Mouse (Mus musculus) MEL (cell line): ENCODE data around the gene Atp5h. TPM values are rescaled to one million over a fixed set of nuclear protein-coding genes. Genes with fewer than 3 reads are reported as not detected.

Source experiments
- DNase-seq: peaks from one replicate; pipeline ENCODE4 v3.0.0; 2011; ENCODE audit warnings: low read depth, low spot score
- H3K27ac ChIP-seq: 2 replicates; pipeline ENCODE4 v1.5.1; 2012; ENCODE audit warnings: low read depth, mild to moderate bottlenecking, control low read depth, low read length, moderate library complexity; ENCODE audit not compliant: control insufficient read depth
- H3K27me3 ChIP-seq, 2 experiments: fragments of 150-350 bp in 1 of 2; sonication (generic) in 1 of 2; 2 replicates each; pipeline ENCODE4 v1.6.1; 2012; ENCODE audit warnings: low read length in 2 of 2, mild to moderate bottlenecking in 2 of 2, improper control_type of control experiment in 1 of 2, moderate library complexity in 1 of 2; ENCODE audit not compliant: insufficient read depth in 2 of 2, control insufficient read depth in 1 of 2
- H3K36me3 ChIP-seq, 2 experiments: 2 replicates each; pipeline ENCODE4 v1.6.1; 2012 to 2014; ENCODE audit warnings: low read length in 2 of 2, improper control_type of control experiment in 1 of 2, inconsistent platforms in 1 of 2, mild to moderate bottlenecking in 1 of 2; ENCODE audit not compliant: insufficient read depth in 2 of 2, control insufficient read depth in 1 of 2
- H3K4me1 ChIP-seq, 2 experiments: fragments of 150-350 bp in 1 of 2; sonication (generic) in 1 of 2; 2 replicates each; pipeline ENCODE4 v1.6.1; 2012; ENCODE audit warnings: low read length in 2 of 2, improper control_type of control experiment in 1 of 2, mild to moderate bottlenecking in 1 of 2; ENCODE audit not compliant: insufficient read depth in 2 of 2, control insufficient read depth in 1 of 2
- H3K4me3 ChIP-seq, 2 experiments: fragments of 150-350 bp in 1 of 2; sonication (generic) in 1 of 2; 2 replicates each; pipeline ENCODE4 v1.5.1; 2012; ENCODE audit warnings: low read depth in 2 of 2, low read length in 2 of 2, mild to moderate bottlenecking in 2 of 2, moderate library complexity in 2 of 2, control low read depth in 1 of 2, improper control_type of control experiment in 1 of 2; ENCODE audit not compliant: control insufficient read depth in 1 of 2, insufficient read depth in 1 of 2
- H3K79me2 ChIP-seq: 2 replicates; pipeline ENCODE4 v1.6.1; 2012; ENCODE audit warnings: mild to moderate bottlenecking, low read length, moderate library complexity; ENCODE audit not compliant: control insufficient read depth, poor library complexity, insufficient read depth
- H3K9ac ChIP-seq: 2 replicates; pipeline ENCODE4 v1.6.1; 2012; ENCODE audit warnings: low read depth, mild to moderate bottlenecking, control low read depth, low read length, moderate library complexity; ENCODE audit not compliant: control insufficient read depth, poor library complexity, severe bottlenecking
- H3K9me3 ChIP-seq: fragments of 150-350 bp; sonication (generic); replicated peaks from 2 replicates; pipeline ENCODE4 v1.6.1; 2012; ENCODE audit warnings: mild to moderate bottlenecking, low read length, improper control_type of control experiment, moderate library complexity; ENCODE audit not compliant: insufficient read depth
- CHD2 ChIP-seq: IDR thresholded peaks from 2 replicates; pipeline ENCODE4 v1.6.1; 2011; ENCODE audit warnings: low read length, improper control_type of control experiment
- CTCF ChIP-seq, 3 experiments: IDR thresholded peaks in 2 of 3; conservative IDR thresholded peaks in 1 of 3; 2 replicates each; pipeline ENCODE4 v1.5.1; 2011 to 2012; ENCODE audit warnings: low read length in 3 of 3, low read depth in 2 of 3, mild to moderate bottlenecking in 2 of 3, improper control_type of control experiment in 1 of 3, inconsistent platforms in 1 of 3, mixed read lengths in 1 of 3, moderate library complexity in 1 of 3; ENCODE audit not compliant: control insufficient read depth in 1 of 3, insufficient read depth in 1 of 3, poor library complexity in 1 of 3, severe bottlenecking in 1 of 3
- EP300 ChIP-seq, 2 experiments: IDR thresholded peaks; 2 replicates each; pipeline ENCODE4 v1.6.1; 2011; ENCODE audit warnings: improper control_type of control experiment in 2 of 2, low read length in 2 of 2, low read depth in 1 of 2, mild to moderate bottlenecking in 1 of 2
- GABPA ChIP-seq: IDR thresholded peaks from 2 replicates; pipeline ENCODE4 v1.6.1; 2012; ENCODE audit warnings: low read depth, mild to moderate bottlenecking, inconsistent platforms, low read length, improper control_type of control experiment, moderate library complexity
- GATA1 ChIP-seq: IDR thresholded peaks from 2 replicates; pipeline ENCODE4 v1.6.1; 2011; ENCODE audit warnings: low read depth, low read length, improper control_type of control experiment
- KAT2A ChIP-seq: conservative IDR thresholded peaks from 2 replicates; pipeline ENCODE4 v1.6.1; 2012; ENCODE audit warnings: low read depth, low read length, improper control_type of control experiment, inconsistent platforms
- MXI1 ChIP-seq: IDR thresholded peaks from 2 replicates; pipeline ENCODE4 v1.6.1; 2011; ENCODE audit warnings: mild to moderate bottlenecking, low read depth, low read length, improper control_type of control experiment
- NRF1 ChIP-seq: IDR thresholded peaks from 2 replicates; pipeline ENCODE4 v1.6.1; 2014; ENCODE audit warnings: low read depth, mild to moderate bottlenecking, inconsistent platforms, low read length, improper control_type of control experiment, moderate library complexity; ENCODE audit not compliant: poor library complexity, insufficient read depth, severe bottlenecking
- POLR2A ChIP-seq, 2 experiments: IDR thresholded peaks; 2 replicates each; pipeline ENCODE4 v1.6.1; 2011 to 2012; ENCODE audit warnings: low read length in 2 of 2, mild to moderate bottlenecking in 2 of 2, control low read depth in 1 of 2, improper control_type of control experiment in 1 of 2, low read depth in 1 of 2, moderate library complexity in 1 of 2; ENCODE audit not compliant: control insufficient read depth in 1 of 2, insufficient read depth in 1 of 2, poor library complexity in 1 of 2
- POLR2AphosphoS5 ChIP-seq: IDR thresholded peaks from 2 replicates; pipeline ENCODE4 v1.6.1; 2012; ENCODE audit warnings: low read depth, borderline replicate concordance, mild to moderate bottlenecking, inconsistent platforms, low read length, moderate library complexity, mixed read lengths
- SMC3 ChIP-seq: IDR thresholded peaks from 2 replicates; pipeline ENCODE4 v1.6.1; 2011; ENCODE audit warnings: low read depth, low read length, improper control_type of control experiment
- TBP ChIP-seq: IDR thresholded peaks from 2 replicates; pipeline ENCODE4 v1.8.0; 2011; ENCODE audit warnings: low read depth, low read length, improper control_type of control experiment
- ZMIZ1 ChIP-seq: IDR thresholded peaks from 2 replicates; pipeline ENCODE4 v1.6.1; 2012; ENCODE audit warnings: low read depth, mild to moderate bottlenecking, inconsistent platforms, low read length, improper control_type of control experiment, moderate library complexity
- polyA plus RNA-seq, 2 experiments: library from polyadenylated mRNA; stranded (reverse) in 1 of 2; unstranded in 1 of 2; fragments of >175 nt in 1 of 2; fragments of >200 nt in 1 of 2; gene quantifications; 2 replicates each; pipeline versions ENCODE4 v1.2.1 to v1.2.4; 2012; ENCODE audit warnings: low replicate concordance in 2 of 2, low read depth in 1 of 2; ENCODE audit not compliant: insufficient read length in 2 of 2, insufficient read depth in 1 of 2, missing spikeins in 1 of 2
- total RNA-seq: library from RNA; depleted of rRNA; stranded (reverse); fragments of 300-350 nt; gene quantifications from 2 replicates; pipeline ENCODE4 v1.2.3, GENCODE M21; 2012

Atp5h gene
- total and polyA plus RNA-seq, 3 experiments, result 525 to 1,715 (median 706) TPM

DNA sequence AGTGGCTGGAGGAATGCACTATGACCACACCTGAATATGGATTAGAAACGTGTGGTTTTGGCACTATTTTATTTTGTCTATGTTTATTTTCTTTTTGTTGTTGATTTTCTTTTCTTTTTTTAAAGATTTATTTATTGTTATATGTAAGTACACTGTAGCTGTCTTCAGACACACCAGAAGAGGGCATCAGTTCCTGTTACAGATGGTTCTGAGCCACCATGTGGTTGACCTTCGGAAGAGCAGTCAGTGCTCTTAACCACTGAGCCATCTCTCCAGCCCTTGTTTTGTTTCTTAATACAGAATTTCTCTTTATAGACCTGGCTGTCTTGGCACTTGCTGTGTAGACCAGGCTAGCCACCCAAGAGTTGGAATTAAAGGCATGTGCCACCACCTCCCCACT, 47.0 kb downstream of the Atp5h start:
- Histone ChIP-seq H3K36me3 (peaks cover 0 to 3% of the 10 kb centered on the region in 2 experiments; a peak in 2 of 4 replicates), H3K9ac (no peak overlapping the region), H3K79me2 (no peaks in the 10 kb centered on the region), H3K27ac (no peak overlapping the region), H3K4me3 (no peak overlapping the region), H3K4me1 (peaks cover 5 to 6% of the 10 kb centered on the region in 2 experiments; a peak in 3 of 4 replicates), H3K27me3 (peaks cover 3 to 7% of the 10 kb centered on the region in 2 experiments; a peak in 3 of 4 replicates), H3K9me3 (no peaks in the 10 kb centered on the region)
- DNase-seq, result no peak
- TF ChIP-seq CHD2, result no peak
- peak in 1 of 3 experiments; percentile 28; a peak in 1 of 6 replicates for TF ChIP-seq CTCF (IDR thresholded peaks at IDR 0.05 in 2 of 3, conservative IDR thresholded peaks at IDR 0.05 in 1 of 3; ENCODE audit: control insufficient read depth in 1 of 3, insufficient read depth in 1 of 3, low read depth in 2 of 3, low read length in 3 of 3, poor library complexity in 1 of 3, severe bottlenecking in 1 of 3)
- no peak for TF ChIP-seq ZMIZ1

DNA sequence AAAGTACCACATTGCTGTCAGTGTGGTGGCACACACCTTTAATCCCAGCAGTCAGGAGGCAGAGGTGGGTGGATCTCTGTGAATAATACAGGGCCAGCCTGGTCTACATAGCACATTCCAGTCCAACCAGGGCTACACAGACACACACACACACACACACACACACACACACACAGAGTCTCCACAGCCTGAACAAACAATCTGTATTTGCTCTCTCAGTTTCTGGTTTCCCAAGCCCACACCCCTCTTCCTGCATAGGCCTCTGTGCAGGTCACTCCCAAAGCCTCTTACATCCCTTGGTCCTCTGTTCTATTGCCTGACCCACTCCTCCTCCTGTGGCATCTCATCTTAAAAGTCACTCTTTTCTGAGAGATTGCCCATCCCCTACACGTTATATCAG, 47.7 kb downstream of the Atp5h start:
- Histone ChIP-seq H3K9me3 (no peaks in the 10 kb centered on the region), H3K4me1 (peaks cover 4 to 5% of the 10 kb centered on the region in 2 experiments; a peak in 3 of 4 replicates)
- no peak for TF ChIP-seq KAT2A
- TF ChIP-seq TBP, result no peak
- TF ChIP-seq NRF1, result no peak
- TF ChIP-seq ZMIZ1, result no peak
- TF ChIP-seq EP300 (IDR thresholded peaks at IDR 0.05; ENCODE audit: low read depth in 1 of 2, low read length in 2 of 2), result no peak
- no peak for TF ChIP-seq POLR2A (IDR thresholded peaks at IDR 0.05; ENCODE audit: control insufficient read depth in 1 of 2, insufficient read depth in 1 of 2, low read depth in 1 of 2, low read length in 2 of 2, poor library complexity in 1 of 2)
- TF ChIP-seq, all 39 proteins: peak for 0
- H3K36me3 ChIP-seq, result peaks cover 0 to 2% of the 10 kb centered on the region in 2 experiments; a peak in 2 of 4 replicates
- no peak overlapping the region for H3K27ac ChIP-seq
- H3K79me2 ChIP-seq, result no peaks in the 10 kb centered on the region
- peaks cover 3 to 7% of the 10 kb centered on the region in 2 experiments; a peak in 3 of 4 replicates for H3K27me3 ChIP-seq
- H3K4me3 ChIP-seq, result no peak overlapping the region
- no peak for DNase-seq
- H3K9ac ChIP-seq, result no peak overlapping the region

DNA sequence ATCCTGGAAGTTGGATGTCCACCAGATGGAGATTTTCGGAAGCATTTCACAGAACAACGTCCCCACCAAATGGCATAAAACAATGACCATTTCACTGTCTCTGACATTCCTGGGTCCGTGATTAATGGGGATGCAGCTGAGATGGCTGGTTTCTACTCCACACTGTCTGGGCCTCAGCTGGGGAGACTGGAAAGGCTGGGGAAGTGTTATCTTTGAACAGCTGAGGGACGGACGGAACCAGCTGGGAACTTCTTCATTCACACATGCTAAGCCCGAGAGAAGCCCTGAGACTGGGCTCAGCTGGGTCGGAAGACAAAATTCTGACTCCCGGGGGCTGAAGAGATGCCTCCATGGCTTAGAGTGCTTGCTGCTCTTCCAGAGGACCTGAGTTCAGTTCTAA, 48.4 kb downstream of the Atp5h start:
- no peak for TF ChIP-seq POLR2AphosphoS5
- no peak for TF ChIP-seq GABPA
- no peak for TF ChIP-seq KAT2A
- TF ChIP-seq MXI1, result no peak
- TF ChIP-seq GATA1, result no peak
- TF ChIP-seq SMC3, result no peak
- no peaks in the 10 kb centered on the region for H3K79me2 ChIP-seq
- H3K9me3 ChIP-seq, result no peaks in the 10 kb centered on the region
- no peaks in the 10 kb centered on the region; a peak in 1 of 4 replicates for H3K4me1 ChIP-seq
- DNase-seq, result no peak
- H3K27ac ChIP-seq, result no peak overlapping the region
- H3K36me3 ChIP-seq, result no peaks in the 10 kb centered on the region; a peak in 1 of 4 replicates
- no peak overlapping the region for H3K9ac ChIP-seq
- no peak overlapping the region for H3K4me3 ChIP-seq
- peaks cover 3 to 7% of the 10 kb centered on the region in 2 experiments; a peak in 3 of 4 replicates for H3K27me3 ChIP-seq
